Mouse (Mus musculus) duodenum, adult 2 months (tissue): Measurements from ENCODE around the gene Rabl3. TPM values are rescaled to one million over a fixed set of nuclear protein-coding genes. Genes with fewer than 3 reads are reported as not detected.

Experiments
- polyA plus RNA-seq: library from polyadenylated mRNA; depleted of rRNA; stranded (reverse); fragments of >200 nt; gene quantifications from 2 replicates; pipeline ENCODE4 v1.2.3, GENCODE M21; 2012; ENCODE audit warnings: low replicate concordance; rRNA removed

Gene Rabl3
- polyA plus RNA-seq: 0.60 and 0.66 TPM in 2 replicates

DNA sequence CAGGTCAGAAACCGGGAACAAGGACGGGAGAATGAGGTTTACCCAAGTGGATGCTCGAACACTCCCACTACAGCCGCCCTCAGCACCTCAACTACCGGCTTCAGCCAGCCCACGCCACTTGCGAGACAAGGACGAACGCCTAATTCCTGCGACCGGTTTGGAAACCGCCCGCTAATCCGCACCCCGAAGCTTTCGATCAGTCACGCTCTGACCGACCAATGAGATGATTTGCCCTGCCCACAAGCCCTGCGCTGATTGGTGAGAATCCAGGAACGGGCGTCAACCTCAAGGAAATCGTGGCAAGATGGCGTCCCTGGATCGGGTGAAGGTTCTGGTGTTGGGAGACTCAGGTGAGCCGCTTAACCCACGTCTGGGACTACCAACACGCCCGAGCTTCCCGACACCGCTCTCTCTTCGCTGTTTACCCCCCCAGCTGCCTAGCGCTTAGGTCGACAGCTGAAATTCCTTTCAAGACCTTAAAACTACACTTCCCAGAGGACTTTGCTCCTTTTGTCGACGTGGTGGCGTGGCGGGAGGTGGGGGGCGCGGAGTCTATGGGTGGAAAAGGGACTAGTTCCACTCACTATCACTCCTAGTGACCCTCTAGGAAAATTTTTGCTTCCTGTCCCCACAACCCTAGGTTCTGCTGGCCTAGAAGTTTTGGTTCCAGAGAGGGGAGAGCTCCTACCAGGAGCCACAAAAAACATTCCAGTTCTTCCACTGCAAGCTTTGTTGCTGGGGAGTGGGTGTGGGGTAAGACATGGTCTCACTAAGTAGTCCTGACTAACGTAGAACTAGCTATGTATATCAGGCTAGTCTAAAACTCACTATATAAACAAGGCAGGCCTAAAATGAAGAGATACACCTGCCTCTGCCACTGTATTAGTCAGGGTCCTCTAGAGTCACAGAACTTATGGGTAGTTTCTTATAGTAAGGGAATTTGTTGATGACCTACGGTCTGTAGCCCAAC lies at the start of gene Rabl3, which contains the start of gene Gtf2e1:
Gene Rabl3, plus strand, starts transcription at position 275 of the 970 bp plus-strand sequence.
Gene Gtf2e1, minus strand, starts transcription at position 179 of the 970 bp plus-strand sequence.

DNA sequence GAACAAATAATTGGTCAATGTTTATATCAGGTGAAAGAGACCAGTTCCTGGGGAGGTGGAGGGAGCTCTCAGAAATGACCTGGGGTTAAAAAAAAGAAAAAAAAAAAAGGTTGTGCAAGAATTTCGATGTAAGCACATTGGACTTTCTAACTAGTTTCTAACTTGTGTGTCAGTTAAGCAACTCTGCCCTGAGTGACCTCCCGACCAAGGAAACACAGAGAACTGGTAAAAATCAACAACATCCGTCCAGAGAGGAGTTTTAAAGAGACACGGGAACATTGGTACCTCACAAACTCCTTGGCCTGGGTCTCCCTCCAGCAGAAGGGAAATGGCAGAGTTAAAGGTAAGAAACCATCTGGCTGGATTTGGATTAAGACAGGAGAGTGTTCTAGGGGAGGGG lies 40.3 kb downstream of the Rabl3 start, which contains the start of gene Hgd:
Gene Hgd, plus strand, starts transcription at position 160 of the 400 bp plus-strand sequence.

Other genes starting within 250 kb of the Rabl3 start
- not detected in 2 replicates for gene Stxbp5l, start 154.9 kb upstream of the Rabl3 start, polyA plus RNA-seq
- gene Gtf2e1, start 96 bp upstream of the Rabl3 start, polyA plus RNA-seq: 0.94 and 1.1 TPM in 2 replicates
- not detected in 2 replicates for gene Hgd, start 40.3 kb downstream of the Rabl3 start, polyA plus RNA-seq
- 88.8 and 121 TPM in 2 replicates for gene Ndufb4, start 114.6 kb downstream of the Rabl3 start, polyA plus RNA-seq
- gene Fstl1, start 237.0 kb downstream of the Rabl3 start, polyA plus RNA-seq: 2.6 and 4.6 TPM in 2 replicates